Comparison of ENCODE assay signal across 8 mouse cellular contexts in genomic region chr19:44655719-44656118, GRCm38 (mm10).
A peak's percentile ranks its signal among the peaks of the same experiment; 100 is the strongest.
DNase-seq lines count a peak whose midpoint lies in the region; ATAC-seq and TF ChIP-seq lines count a peak whose summit lies in the region.

No protein-coding gene starts in this region.

- H3K36me3 ChIP-seq in embryonic facial prominence, embryonic 12.5 days, result no peaks in the 10 kb centered on the region
- no peaks in the 10 kb centered on the region for H3K36me3 ChIP-seq in kidney, adult 2 months (ENCODE audit: control insufficient read depth, insufficient read depth, low read length)
- H3K36me3 ChIP-seq in midbrain, embryonic 13.5 days, result no peaks in the 10 kb centered on the region

- peaks cover 68% of the 10 kb centered on the region for H3K27me3 ChIP-seq in embryonic facial prominence, embryonic 12.5 days
- no peaks in the 10 kb centered on the region; the same call in 1 of the 2 replicates for H3K27me3 ChIP-seq in kidney, adult 2 months (replicated peaks; ENCODE audit: control insufficient read depth, insufficient read depth, low read length)
- peaks cover 86% of the 10 kb centered on the region for H3K27me3 ChIP-seq in midbrain, embryonic 13.5 days

- no peaks in the 10 kb centered on the region for H3K4me1 ChIP-seq in embryonic facial prominence, embryonic 12.5 days
- H3K4me1 ChIP-seq in kidney, adult 2 months (ENCODE audit: control insufficient read depth, insufficient read depth, low read length), result no peaks in the 10 kb centered on the region
- peaks cover 10% of the 10 kb centered on the region for H3K4me1 ChIP-seq in midbrain, embryonic 13.5 days (replicated peaks)

- 0 out of 2 replicates have a peak, but pooled peaks have one; percentile 15 for ATAC-seq in embryonic facial prominence, embryonic 12.5 days (ENCODE audit: insufficient number of reproducible peaks, insufficient read depth, low FRiP score, low TSS enrichment)
- peak; percentile 81 for ATAC-seq in midbrain, embryonic 13.5 days
- ATAC-seq in inflammation-experienced regulatory T-cells, adult 6 months, result no peak

- no peak overlapping the region for H3K9ac ChIP-seq in embryonic facial prominence, embryonic 12.5 days
- no peak overlapping the region for H3K9ac ChIP-seq in midbrain, embryonic 13.5 days (replicated peaks)

- no peak for TF ChIP-seq POLR2A in kidney, adult 2 months (IDR thresholded peaks at IDR 0.05; ENCODE audit: low read depth, low read length)

- no peak overlapping the region for H3K4me2 ChIP-seq in embryonic facial prominence, embryonic 12.5 days (replicated peaks)
- H3K4me2 ChIP-seq in midbrain, embryonic 13.5 days (replicated peaks), result peak overlapping the region; percentile 9; the same call in 1 of the 2 replicates

- no peak overlapping the region for H3K4me3 ChIP-seq in embryonic facial prominence, embryonic 12.5 days
- no peak overlapping the region for H3K4me3 ChIP-seq in kidney, adult 2 months (ENCODE audit: insufficient read depth, low read depth, low read length)
- no peak overlapping the region for H3K4me3 ChIP-seq in midbrain, embryonic 13.5 days (replicated peaks)

- intact Hi-C loops in gastrocnemius, postnatal 14 days (cut with DNase I; ENCODE audit: low total_unique reads), result loop anchor here (10.0 kb wide), 1 partner anchor 239 kb away; no protein-coding TSS in a partner anchor
- intact Hi-C loops in gastrocnemius, postnatal 36 days (cut with DNase I), result no loop called here

- DNase-seq in gastrocnemius, postnatal 14 days, result peak; percentile 42
- DNase-seq in gastrocnemius, postnatal 36 days, result no peak
- DNase-seq in urinary bladder, postnatal 25 days (ENCODE audit: low spot score), result peak; percentile 23
- DNase-seq in urinary bladder, adult 2 months (ENCODE audit: low spot score), result no peak
- DNase-seq in kidney, adult 2 months, result peak; percentile 56

- no peak overlapping the region for H3K27ac ChIP-seq in embryonic facial prominence, embryonic 12.5 days
- no peak overlapping the region for H3K27ac ChIP-seq in kidney, adult 2 months (ENCODE audit: insufficient read depth, low read depth, low read length)
- no peak overlapping the region for H3K27ac ChIP-seq in midbrain, embryonic 13.5 days

- peak; percentile 62 for TF ChIP-seq CTCF in kidney, adult 2 months (conservative IDR thresholded peaks at IDR 0.05; ENCODE audit: insufficient read depth, insufficient read length, low read depth, low read length)

- 0% methylated on average over 6 of the region's 6 CpGs for WGBS in embryonic facial prominence, embryonic 12.5 days
- WGBS in kidney, adult 2 months, result 21% methylated on average over 6 of the region's 6 CpGs
- WGBS in midbrain, embryonic 13.5 days, result 3% methylated on average over 6 of the region's 6 CpGs

- H3K9me3 ChIP-seq in embryonic facial prominence, embryonic 12.5 days, result no peaks in the 10 kb centered on the region
- no peaks in the 10 kb centered on the region for H3K9me3 ChIP-seq in midbrain, embryonic 13.5 days

Comparison
In these comparisons a context has a peak if more than half of its experiments do, and no peak if none do; other contexts are left out.
1. DNase-seq: peak in gastrocnemius, postnatal 14 days (single experiment), urinary bladder, postnatal 25 days (single experiment) and kidney, adult 2 months (single experiment); none in gastrocnemius, postnatal 36 days (0 of 2) and urinary bladder, adult 2 months (single experiment).